Mouse (Mus musculus) MEL (cell line): ENCODE results near the gene Zscan22. TPM values are rescaled to one million over a fixed set of nuclear protein-coding genes. Genes with fewer than 3 reads are reported as not detected.

Experiments used
- DNase-seq: peaks from one replicate; pipeline ENCODE4 v3.0.0; 2011; ENCODE audit warnings: low read depth, low spot score
- H3K27ac ChIP-seq: 2 replicates; pipeline ENCODE4 v1.5.1; 2012; ENCODE audit warnings: low read depth, mild to moderate bottlenecking, control low read depth, low read length, moderate library complexity; ENCODE audit not compliant: control insufficient read depth
- H3K27me3 ChIP-seq, 2 experiments: fragments of 150-350 bp in 1 of 2; sonication (generic) in 1 of 2; 2 replicates each; pipeline ENCODE4 v1.6.1; 2012; ENCODE audit warnings: low read length in 2 of 2, mild to moderate bottlenecking in 2 of 2, improper control_type of control experiment in 1 of 2, moderate library complexity in 1 of 2; ENCODE audit not compliant: insufficient read depth in 2 of 2, control insufficient read depth in 1 of 2
- H3K36me3 ChIP-seq, 2 experiments: 2 replicates each; pipeline ENCODE4 v1.6.1; 2012 to 2014; ENCODE audit warnings: low read length in 2 of 2, improper control_type of control experiment in 1 of 2, inconsistent platforms in 1 of 2, mild to moderate bottlenecking in 1 of 2; ENCODE audit not compliant: insufficient read depth in 2 of 2, control insufficient read depth in 1 of 2
- H3K4me1 ChIP-seq, 2 experiments: fragments of 150-350 bp in 1 of 2; sonication (generic) in 1 of 2; 2 replicates each; pipeline ENCODE4 v1.6.1; 2012; ENCODE audit warnings: low read length in 2 of 2, improper control_type of control experiment in 1 of 2, mild to moderate bottlenecking in 1 of 2; ENCODE audit not compliant: insufficient read depth in 2 of 2, control insufficient read depth in 1 of 2
- H3K4me3 ChIP-seq, 2 experiments: fragments of 150-350 bp in 1 of 2; sonication (generic) in 1 of 2; 2 replicates each; pipeline ENCODE4 v1.5.1; 2012; ENCODE audit warnings: low read depth in 2 of 2, low read length in 2 of 2, mild to moderate bottlenecking in 2 of 2, moderate library complexity in 2 of 2, control low read depth in 1 of 2, improper control_type of control experiment in 1 of 2; ENCODE audit not compliant: control insufficient read depth in 1 of 2, insufficient read depth in 1 of 2
- H3K79me2 ChIP-seq: 2 replicates; pipeline ENCODE4 v1.6.1; 2012; ENCODE audit warnings: mild to moderate bottlenecking, low read length, moderate library complexity; ENCODE audit not compliant: control insufficient read depth, poor library complexity, insufficient read depth
- H3K9ac ChIP-seq: 2 replicates; pipeline ENCODE4 v1.6.1; 2012; ENCODE audit warnings: low read depth, mild to moderate bottlenecking, control low read depth, low read length, moderate library complexity; ENCODE audit not compliant: control insufficient read depth, poor library complexity, severe bottlenecking
- H3K9me3 ChIP-seq: fragments of 150-350 bp; sonication (generic); replicated peaks from 2 replicates; pipeline ENCODE4 v1.6.1; 2012; ENCODE audit warnings: mild to moderate bottlenecking, low read length, improper control_type of control experiment, moderate library complexity; ENCODE audit not compliant: insufficient read depth
- CTCF ChIP-seq, 3 experiments: IDR thresholded peaks in 2 of 3; conservative IDR thresholded peaks in 1 of 3; 2 replicates each; pipeline ENCODE4 v1.5.1; 2011 to 2012; ENCODE audit warnings: low read length in 3 of 3, low read depth in 2 of 3, mild to moderate bottlenecking in 2 of 3, improper control_type of control experiment in 1 of 3, inconsistent platforms in 1 of 3, mixed read lengths in 1 of 3, moderate library complexity in 1 of 3; ENCODE audit not compliant: control insufficient read depth in 1 of 3, insufficient read depth in 1 of 3, poor library complexity in 1 of 3, severe bottlenecking in 1 of 3
- E2F4 ChIP-seq: IDR thresholded peaks from 2 replicates; pipeline ENCODE4 v1.6.1; 2011; ENCODE audit warnings: low read depth, low read length, improper control_type of control experiment, borderline replicate concordance
- ELF1 ChIP-seq: IDR thresholded peaks from 2 replicates; pipeline ENCODE4 v1.6.1; 2014; ENCODE audit warnings: low read depth, mild to moderate bottlenecking, inconsistent platforms, low read length, improper control_type of control experiment, moderate library complexity
- EP300 ChIP-seq, 2 experiments: IDR thresholded peaks; 2 replicates each; pipeline ENCODE4 v1.6.1; 2011; ENCODE audit warnings: improper control_type of control experiment in 2 of 2, low read length in 2 of 2, low read depth in 1 of 2, mild to moderate bottlenecking in 1 of 2
- ETS1 ChIP-seq: IDR thresholded peaks from 2 replicates; pipeline ENCODE4 v1.6.1; 2012; ENCODE audit warnings: low read depth, mild to moderate bottlenecking, inconsistent platforms, low read length, improper control_type of control experiment, moderate library complexity
- GABPA ChIP-seq: IDR thresholded peaks from 2 replicates; pipeline ENCODE4 v1.6.1; 2012; ENCODE audit warnings: low read depth, mild to moderate bottlenecking, inconsistent platforms, low read length, improper control_type of control experiment, moderate library complexity
- HCFC1 ChIP-seq: IDR thresholded peaks from 2 replicates; pipeline ENCODE4 v1.6.1; 2012; ENCODE audit warnings: low read depth, mild to moderate bottlenecking, inconsistent platforms, low read length, improper control_type of control experiment, moderate library complexity
- JUND ChIP-seq: IDR thresholded peaks from 2 replicates; pipeline ENCODE4 v1.6.1; 2011; ENCODE audit warnings: low read depth, mild to moderate bottlenecking, improper control_type of control experiment, low read length
- KAT2A ChIP-seq: conservative IDR thresholded peaks from 2 replicates; pipeline ENCODE4 v1.6.1; 2012; ENCODE audit warnings: low read depth, low read length, improper control_type of control experiment, inconsistent platforms
- MAFK ChIP-seq: IDR thresholded peaks from 2 replicates; pipeline ENCODE4 v1.6.1; 2011; ENCODE audit warnings: low read depth, mild to moderate bottlenecking, low read length, improper control_type of control experiment, borderline replicate concordance
- MAZ ChIP-seq: IDR thresholded peaks from 2 replicates; pipeline ENCODE4 v1.6.1; 2012; ENCODE audit warnings: low read depth, mild to moderate bottlenecking, inconsistent platforms, low read length, improper control_type of control experiment
- MEF2A ChIP-seq: IDR thresholded peaks from 2 replicates; pipeline ENCODE4 v1.6.1; 2014; ENCODE audit warnings: low read depth, mild to moderate bottlenecking, inconsistent platforms, low read length, improper control_type of control experiment; ENCODE audit not compliant: poor library complexity, insufficient replicate concordance, severe bottlenecking; ENCODE audit errors: extremely low read depth
- MYC ChIP-seq: IDR thresholded peaks from 2 replicates; pipeline ENCODE4 v1.6.1; 2011; ENCODE audit warnings: low read depth, mild to moderate bottlenecking, low read length, improper control_type of control experiment, moderate library complexity
- NELFE ChIP-seq: IDR thresholded peaks from 2 replicates; pipeline ENCODE4 v1.6.1; 2011; ENCODE audit warnings: low read depth, low read length, improper control_type of control experiment
- NRF1 ChIP-seq: IDR thresholded peaks from 2 replicates; pipeline ENCODE4 v1.6.1; 2014; ENCODE audit warnings: low read depth, mild to moderate bottlenecking, inconsistent platforms, low read length, improper control_type of control experiment, moderate library complexity; ENCODE audit not compliant: poor library complexity, insufficient read depth, severe bottlenecking
- POLR2AphosphoS5 ChIP-seq: IDR thresholded peaks from 2 replicates; pipeline ENCODE4 v1.6.1; 2012; ENCODE audit warnings: low read depth, borderline replicate concordance, mild to moderate bottlenecking, inconsistent platforms, low read length, moderate library complexity, mixed read lengths
- RCOR1 ChIP-seq: IDR thresholded peaks from 2 replicates; pipeline ENCODE4 v1.6.1; 2012; ENCODE audit warnings: low read depth, mild to moderate bottlenecking, inconsistent platforms, low read length, improper control_type of control experiment
- SIN3A ChIP-seq: IDR thresholded peaks from 2 replicates; pipeline ENCODE4 v1.6.1; 2012; ENCODE audit warnings: low read length, improper control_type of control experiment, inconsistent platforms
- TAL1 ChIP-seq: IDR thresholded peaks from 2 replicates; pipeline ENCODE4 v1.6.1; 2012; ENCODE audit warnings: mild to moderate bottlenecking, inconsistent platforms, low read length, moderate library complexity, mixed read lengths
- TBP ChIP-seq: IDR thresholded peaks from 2 replicates; pipeline ENCODE4 v1.8.0; 2011; ENCODE audit warnings: low read depth, low read length, improper control_type of control experiment
- TCF12 ChIP-seq: IDR thresholded peaks from 2 replicates; pipeline ENCODE4 v1.6.1; 2014; ENCODE audit warnings: low read depth, mild to moderate bottlenecking, inconsistent platforms, low read length, improper control_type of control experiment, moderate library complexity
- UBTF ChIP-seq: IDR thresholded peaks from 2 replicates; pipeline ENCODE4 v1.6.1; 2012; ENCODE audit warnings: low read depth, mild to moderate bottlenecking, inconsistent platforms, low read length, improper control_type of control experiment, moderate library complexity, borderline replicate concordance; ENCODE audit not compliant: insufficient read depth
- USF1 ChIP-seq: IDR thresholded peaks from 2 replicates; pipeline ENCODE4 v1.6.1; 2014; ENCODE audit warnings: low read depth, mild to moderate bottlenecking, inconsistent platforms, low read length, improper control_type of control experiment, moderate library complexity
- ZC3H11A ChIP-seq: IDR thresholded peaks from 2 replicates; pipeline ENCODE4 v1.6.1; 2012; ENCODE audit warnings: low read depth, mild to moderate bottlenecking, inconsistent platforms, low read length, improper control_type of control experiment
- ZMIZ1 ChIP-seq: IDR thresholded peaks from 2 replicates; pipeline ENCODE4 v1.6.1; 2012; ENCODE audit warnings: low read depth, mild to moderate bottlenecking, inconsistent platforms, low read length, improper control_type of control experiment, moderate library complexity
- ZNF384 ChIP-seq: IDR thresholded peaks from 2 replicates; pipeline ENCODE4 v1.6.1; 2012; ENCODE audit warnings: low read depth, mild to moderate bottlenecking, inconsistent platforms, low read length, improper control_type of control experiment
- polyA plus RNA-seq, 2 experiments: library from polyadenylated mRNA; stranded (reverse) in 1 of 2; unstranded in 1 of 2; fragments of >175 nt in 1 of 2; fragments of >200 nt in 1 of 2; gene quantifications; 2 replicates each; pipeline versions ENCODE4 v1.2.1 to v1.2.4; 2012; ENCODE audit warnings: low replicate concordance in 2 of 2, low read depth in 1 of 2; ENCODE audit not compliant: insufficient read length in 2 of 2, insufficient read depth in 1 of 2, missing spikeins in 1 of 2
- total RNA-seq: library from RNA; depleted of rRNA; stranded (reverse); fragments of 300-350 nt; gene quantifications from 2 replicates; pipeline ENCODE4 v1.2.3, GENCODE M21; 2012

Zscan22 gene
- total and polyA plus RNA-seq, 3 experiments, result 2.5 to 7.1 TPM; not detected in 1

GRCm38 (mm10) chr7:12886563-12887266 is 10.9 kb upstream of the Zscan22 start:
- Histone ChIP-seq H3K36me3 (no peaks in the 10 kb centered on the region), H3K79me2 (no peaks in the 10 kb centered on the region), H3K9me3 (no peaks in the 10 kb centered on the region), H3K4me3 (no peak overlapping the region), H3K9ac (no peak overlapping the region), H3K27ac (no peak overlapping the region), H3K27me3 (no peaks in the 10 kb centered on the region), H3K4me1 (no peaks in the 10 kb centered on the region)
- no peak for DNase-seq
- TF ChIP-seq TBP (no peak), CTCF (IDR thresholded peaks at IDR 0.05 in 2 of 3, conservative IDR thresholded peaks at IDR 0.05 in 1 of 3; ENCODE audit: control insufficient read depth in 1 of 3, insufficient read depth in 1 of 3, low read depth in 2 of 3, low read length in 3 of 3, poor library complexity in 1 of 3, severe bottlenecking in 1 of 3) (no peak), MYC (no peak), TCF12 (no peak), MAZ (no peak), EP300 (IDR thresholded peaks at IDR 0.05; ENCODE audit: low read depth in 1 of 2, low read length in 2 of 2) (no peak), KAT2A (no peak), ELF1 (no peak), NRF1 (no peak), MEF2A (no peak), HCFC1 (no peak), RCOR1 (no peak), TAL1 (no peak), JUND (no peak)

- DNase-seq, result no peak
- H3K36me3 ChIP-seq, result no peaks in the 10 kb centered on the region
These were observed 10.0 kb upstream of the Zscan22 start for GRCm38 (mm10) chr7:12887585-12887984.

More at GRCm38 (mm10) chr7:12887585-12887984, 10.0 kb upstream of the Zscan22 start:
- Histone ChIP-seq H3K4me1 (no peaks in the 10 kb centered on the region), H3K27me3 (no peaks in the 10 kb centered on the region), H3K27ac (no peak overlapping the region), H3K9me3 (no peaks in the 10 kb centered on the region), H3K9ac (no peak overlapping the region), H3K79me2 (no peaks in the 10 kb centered on the region), H3K4me3 (no peak overlapping the region)
- TF ChIP-seq POLR2AphosphoS5 (no peak), KAT2A (no peak), UBTF (no peak), E2F4 (no peak), SIN3A (no peak), TCF12 (no peak), ETS1 (no peak), GABPA (no peak), TBP (no peak), USF1 (no peak), NELFE (no peak), NRF1 (no peak), ZNF384 (no peak), EP300 (IDR thresholded peaks at IDR 0.05; ENCODE audit: low read depth in 1 of 2, low read length in 2 of 2) (no peak), MYC (no peak), ELF1 (no peak), ZMIZ1 (no peak), MAFK (no peak), ZC3H11A (no peak), RCOR1 (no peak)
